Mouse (Mus musculus) cerebellum, adult 9-11 months (tissue): ENCODE data around the gene Pmel.

Experiments
- DNase-seq: peaks from one replicate; pipeline ENCODE4 v3.0.0; 2022

The Pmel gene

GRCm38 (mm10) chr10:128703895-128704294, at the start of gene Pmel:
TSS of gene Pmel (plus strand) at chr10:128704195.
- DNase-seq, result no peak

- DNase-seq, result no peak
Observed at GRCm38 (mm10) chr10:128655254-128655653, 48.7 kb upstream of the Pmel start.

- no peak for DNase-seq
Observed at GRCm38 (mm10) chr10:128656731-128657130, 47.3 kb upstream of the Pmel start.

- no peak for DNase-seq
Observed at GRCm38 (mm10) chr10:128657844-128658243, 46.2 kb upstream of the Pmel start.

- DNase-seq, result no peak
Observed at GRCm38 (mm10) chr10:128659490-128659889, 44.5 kb upstream of the Pmel start.

GRCm38 (mm10) chr10:128662465-128662864, 41.5 kb upstream of the Pmel start:
- DNase-seq, result no peak

- no peak for DNase-seq
Observed at GRCm38 (mm10) chr10:128663441-128664220, 40.4 kb upstream of the Pmel start.

- no peak for DNase-seq
Observed at GRCm38 (mm10) chr10:128664808-128665207, 39.2 kb upstream of the Pmel start.

- no peak for DNase-seq
Observed at GRCm38 (mm10) chr10:128665307-128665706, 38.7 kb upstream of the Pmel start.

GRCm38 (mm10) chr10:128665806-128666205, 38.2 kb upstream of the Pmel start:
- no peak for DNase-seq

GRCm38 (mm10) chr10:128668790-128669672, 35.0 kb upstream of the Pmel start:
- DNase-seq, result peak; percentile 88

GRCm38 (mm10) chr10:128671148-128671547, 32.8 kb upstream of the Pmel start:
- no peak for DNase-seq

GRCm38 (mm10) chr10:128673763-128674468, 30.1 kb upstream of the Pmel start, which contains the start of gene Suox:
TSS of gene Suox (minus strand) at chr10:128674073.
- DNase-seq, result peak; percentile 85

- DNase-seq, result peak; percentile 19
Observed at GRCm38 (mm10) chr10:128674469-128675008, 29.5 kb upstream of the Pmel start.

GRCm38 (mm10) chr10:128695411-128695991, 8.5 kb upstream of the Pmel start:
- no peak for DNase-seq

GRCm38 (mm10) chr10:128695992-128696807, 7.8 kb upstream of the Pmel start, which contains the start of gene Rab5b:
TSS of gene Rab5b (minus strand) at chr10:128696264.
- peak; percentile 100 for DNase-seq

GRCm38 (mm10) chr10:128697072-128697725, 6.8 kb upstream of the Pmel start:
- DNase-seq, result peak; percentile 43

- peak; percentile 25 for DNase-seq
Observed at GRCm38 (mm10) chr10:128699006-128699405, 5.0 kb upstream of the Pmel start.

GRCm38 (mm10) chr10:128699611-128700010, 4.4 kb upstream of the Pmel start:
- no peak for DNase-seq

- no peak for DNase-seq
Observed at GRCm38 (mm10) chr10:128700712-128701111, 3.3 kb upstream of the Pmel start.
